Mouse (Mus musculus): ENCODE results near the gene Rdh16f1. TPM values are rescaled to one million over a fixed set of nuclear protein-coding genes. Genes with fewer than 3 reads are reported as not detected.

Rdh16f1 gene
- polyA plus RNA-seq, 1 experiment from 2014 or later: 0.09 TPM

DNA sequence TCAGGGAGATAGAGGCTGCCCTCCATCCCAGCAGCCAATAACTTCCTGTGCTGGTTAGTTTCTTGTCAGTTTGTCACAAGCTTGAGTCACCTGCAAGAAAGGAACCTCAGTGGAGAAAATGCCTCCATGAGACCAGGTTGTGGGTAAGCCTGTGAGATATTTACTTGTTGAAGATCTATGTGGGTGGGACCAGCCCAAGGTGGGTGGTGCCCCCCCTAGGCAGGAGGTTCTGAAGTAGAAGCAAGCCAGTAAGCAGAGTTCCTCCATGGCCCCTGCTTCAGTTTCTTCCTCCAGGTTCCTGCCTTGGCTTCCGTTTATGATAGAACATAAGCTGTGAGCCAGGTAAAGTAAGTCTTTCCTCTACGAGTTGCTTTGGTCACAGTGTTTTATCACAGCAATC is 23.3 kb upstream of the Rdh16f1 start:
- WGBS: 85% methylated on average over 2 of the region's 2 CpGs

DNA sequence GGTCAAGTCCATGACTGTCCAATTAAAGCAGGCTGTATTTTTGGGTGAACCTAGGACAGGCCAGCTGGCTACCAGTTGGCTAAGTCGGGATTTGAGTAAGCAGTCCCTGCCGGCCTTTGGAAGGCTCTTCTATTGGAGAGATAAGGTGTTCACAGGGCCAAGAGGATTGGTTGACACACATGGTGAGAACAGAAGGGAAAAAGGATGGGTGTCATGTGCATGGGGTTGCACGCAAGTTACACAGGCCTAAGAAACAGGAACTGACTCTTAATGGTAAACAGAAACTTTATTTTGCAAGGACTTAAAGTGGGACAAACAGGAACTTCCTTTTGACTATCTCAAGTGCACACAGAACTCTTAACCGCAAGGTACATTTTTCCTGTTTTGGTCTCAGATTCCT is 22.7 kb upstream of the Rdh16f1 start:
- 76% methylated on average over 4 of the region's 4 CpGs for WGBS
- H3K36me3 ChIP-seq: peaks cover 6% of the 10 kb centered on the region
- peaks cover 9% of the 10 kb centered on the region; the same call in 1 of the 2 replicates for H3K27me3 ChIP-seq
- H3K4me2 ChIP-seq (replicated peaks): no peak overlapping the region
- no peak overlapping the region for H3K4me3 ChIP-seq
- no peak overlapping the region for H3K27ac ChIP-seq (replicated peaks)
- H3K4me1 ChIP-seq: peaks cover 14% of the 10 kb centered on the region
- no peaks in the 10 kb centered on the region for H3K9me3 ChIP-seq
- ATAC-seq (ENCODE audit: low FRiP score, low read depth): no peak
- H3K9ac ChIP-seq (replicated peaks): no peak overlapping the region

More for the DNA sequence above, 23.3 kb upstream of the Rdh16f1 start:
- Histone ChIP-seq H3K4me2 (replicated peaks) (no peak overlapping the region), H3K27ac (replicated peaks) (no peak overlapping the region), H3K27me3 (peaks cover 9% of the 10 kb centered on the region; the same call in 1 of the 2 replicates), H3K4me3 (no peak overlapping the region), H3K4me1 (peaks cover 15% of the 10 kb centered on the region), H3K9ac (replicated peaks) (no peak overlapping the region), H3K36me3 (no peaks in the 10 kb centered on the region; the same call in 1 of the 2 replicates), H3K9me3 (no peaks in the 10 kb centered on the region)
- ATAC-seq (ENCODE audit: low FRiP score, low read depth): no peak

- 23% methylated on average over 2 of the region's 2 CpGs for WGBS
- ATAC-seq (ENCODE audit: low FRiP score, low read depth): no peak
- Histone ChIP-seq H3K9ac (replicated peaks) (no peak overlapping the region), H3K27me3 (peaks cover 6% of the 10 kb centered on the region; the same call in 1 of the 2 replicates), H3K4me1 (peaks cover 14% of the 10 kb centered on the region), H3K36me3 (peaks cover 13% of the 10 kb centered on the region), H3K27ac (replicated peaks) (no peak overlapping the region), H3K4me3 (no peak overlapping the region), H3K4me2 (replicated peaks) (no peak overlapping the region), H3K9me3 (no peaks in the 10 kb centered on the region)
Observed at GRCm38 (mm10) chr10:127737552-127737951, 22.0 kb upstream of the Rdh16f1 start.

DNA sequence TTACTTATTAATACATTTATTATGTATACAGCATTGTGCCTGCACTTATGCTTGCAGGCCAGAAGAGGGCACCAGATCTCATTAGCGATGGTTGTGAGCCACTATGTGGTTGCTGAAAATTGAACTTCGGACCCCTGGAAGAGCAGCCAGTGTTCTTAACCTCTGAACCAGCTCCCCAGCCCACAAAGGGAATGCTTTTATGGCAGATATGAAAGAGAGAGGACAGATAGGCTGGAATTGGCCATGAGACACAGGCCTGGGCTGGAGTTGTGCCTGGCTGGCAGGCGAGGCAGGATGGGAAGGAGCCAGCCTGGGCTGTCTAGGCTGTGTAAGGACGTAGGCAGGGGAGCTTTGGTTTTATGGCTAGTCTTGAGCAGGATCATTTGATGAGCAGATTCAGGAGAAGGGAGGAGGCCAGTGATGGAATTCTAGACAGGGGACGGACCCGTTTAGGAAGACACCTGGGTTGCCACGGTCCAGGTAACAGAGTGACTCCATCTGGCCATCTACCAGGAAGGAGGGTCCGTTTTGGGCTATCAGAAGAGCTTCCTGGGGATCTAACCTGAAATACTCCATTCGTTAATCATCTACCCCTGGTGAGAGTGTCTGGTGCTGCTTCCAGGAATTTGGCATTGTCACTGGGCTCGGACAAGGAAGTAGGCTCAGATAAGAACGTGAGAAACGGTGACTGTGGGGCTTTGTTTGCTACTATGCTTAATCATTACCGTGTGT is 21.3 kb upstream of the Rdh16f1 start:
- Histone ChIP-seq H3K9me3 (no peaks in the 10 kb centered on the region), H3K36me3 (peaks cover 20% of the 10 kb centered on the region), H3K4me1 (peaks cover 14% of the 10 kb centered on the region), H3K4me3 (no peak overlapping the region), H3K4me2 (replicated peaks) (no peak overlapping the region), H3K27me3 (peaks cover 4% of the 10 kb centered on the region; the same call in 1 of the 2 replicates), H3K27ac (replicated peaks) (no peak overlapping the region), H3K9ac (replicated peaks) (no peak overlapping the region)
- ATAC-seq (ENCODE audit: low FRiP score, low read depth): no peak
- 56% methylated on average over 13 of the region's 13 CpGs for WGBS

GRCm38 (mm10) chr10:127739083-127739660 is 20.4 kb upstream of the Rdh16f1 start, which contains the start of gene Zbtb39:
Zbtb39 (plus strand) TSS chr10:127739538.
- peak within 1 kb of the TSS; percentile 99 for H3K4me3 ChIP-seq
- 2% methylated on average over 25 of the region's 61 CpGs for WGBS

GRCm38 (mm10) chr10:127739661-127740161 is 19.9 kb upstream of the Rdh16f1 start:
- Histone ChIP-seq H3K27me3 (no peaks in the 10 kb centered on the region; the same call in 1 of the 2 replicates), H3K4me2 (replicated peaks) (peak overlapping the region; percentile 76), H3K27ac (replicated peaks) (peak overlapping the region; percentile 78), H3K9ac (replicated peaks) (peak overlapping the region; percentile 98), H3K4me1 (peaks cover 14% of the 10 kb centered on the region), H3K4me3 (peak overlapping the region; percentile 99), H3K9me3 (no peaks in the 10 kb centered on the region), H3K36me3 (peaks cover 34% of the 10 kb centered on the region)
- peak; percentile 75 for ATAC-seq (ENCODE audit: low FRiP score, low read depth)
- under 1% methylated on average over 50 of the region's 55 CpGs for WGBS

More at GRCm38 (mm10) chr10:127739083-127739660, 20.4 kb upstream of the Rdh16f1 start, which contains the start of gene Zbtb39:
- Histone ChIP-seq H3K9ac (replicated peaks) (peak within 1 kb of the TSS; percentile 98), H3K27me3 (no peaks in the 10 kb centered on the region; the same call in 1 of the 2 replicates), H3K4me2 (replicated peaks) (peak within 1 kb of the TSS; percentile 76), H3K27ac (replicated peaks) (peak within 1 kb of the TSS; percentile 78), H3K36me3 (peaks cover 29% of the 10 kb centered on the region), H3K9me3 (no peaks in the 10 kb centered on the region), H3K4me1 (peaks cover 14% of the 10 kb centered on the region)
- peak; percentile 89 for ATAC-seq (ENCODE audit: low FRiP score, low read depth)

GRCm38 (mm10) chr10:127744661-127745060 is 14.9 kb upstream of the Rdh16f1 start:
- 75% methylated on average over 5 of the region's 5 CpGs for WGBS

DNA sequence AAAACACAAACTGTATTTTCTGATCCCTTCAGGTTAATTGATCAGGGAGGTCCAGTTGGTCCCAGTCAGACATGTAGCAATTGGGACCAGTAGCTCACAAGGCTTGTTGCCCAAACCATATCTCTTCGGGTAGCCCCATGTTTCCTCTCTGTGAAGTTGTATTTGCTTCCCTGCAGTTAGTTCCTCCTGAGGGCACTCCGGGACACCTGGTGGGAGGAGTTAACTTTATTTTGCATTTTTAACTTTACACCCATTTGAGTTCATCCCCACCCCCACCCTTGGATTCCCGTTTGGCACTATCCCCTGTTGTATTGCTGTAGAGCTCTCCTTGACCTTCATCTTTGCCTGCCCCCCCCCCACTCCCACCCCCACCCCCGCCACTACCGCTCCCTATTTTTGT is 13.7 kb upstream of the Rdh16f1 start:
- Histone ChIP-seq H3K9ac (replicated peaks) (no peak overlapping the region), H3K27me3 (no peaks in the 10 kb centered on the region), H3K36me3 (peaks cover 71% of the 10 kb centered on the region), H3K4me2 (replicated peaks) (no peak overlapping the region), H3K4me1 (peaks cover 10% of the 10 kb centered on the region), H3K4me3 (no peak overlapping the region), H3K27ac (replicated peaks) (no peak overlapping the region), H3K9me3 (no peaks in the 10 kb centered on the region)
- WGBS: 83% methylated on average over 5 of the region's 5 CpGs
- ATAC-seq (ENCODE audit: low FRiP score, low read depth): no peak

More at GRCm38 (mm10) chr10:127744661-127745060, 14.9 kb upstream of the Rdh16f1 start:
- Histone ChIP-seq H3K27me3 (no peaks in the 10 kb centered on the region), H3K27ac (replicated peaks) (no peak overlapping the region), H3K9me3 (no peaks in the 10 kb centered on the region), H3K9ac (replicated peaks) (no peak overlapping the region), H3K4me3 (no peak overlapping the region), H3K4me1 (peaks cover 18% of the 10 kb centered on the region), H3K36me3 (peaks cover 71% of the 10 kb centered on the region), H3K4me2 (replicated peaks) (no peak overlapping the region)
- no peak for ATAC-seq (ENCODE audit: low FRiP score, low read depth)

DNA sequence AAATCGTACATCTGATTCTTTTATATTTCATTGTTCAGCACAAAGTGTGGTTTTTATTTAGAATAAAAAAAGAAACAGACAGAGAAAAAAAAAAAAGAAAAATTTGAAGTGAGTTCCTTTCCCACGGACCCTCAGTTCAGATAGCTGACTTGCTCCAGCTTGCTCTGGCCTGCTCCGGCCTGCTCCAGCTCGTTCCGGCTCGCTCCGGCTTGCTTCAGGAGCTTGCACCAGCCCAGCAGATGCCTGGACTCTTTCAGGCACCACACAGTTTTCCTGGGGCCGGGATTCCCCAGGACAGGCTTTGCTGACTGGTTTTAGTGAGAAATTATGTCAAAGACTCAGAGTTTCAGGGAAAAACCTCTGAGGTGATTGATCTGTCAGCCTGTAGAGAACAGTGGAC is 12.3 kb upstream of the Rdh16f1 start:
- no peak overlapping the region for H3K27ac ChIP-seq (replicated peaks)
- H3K9ac ChIP-seq (replicated peaks): no peak overlapping the region
- WGBS: 95% methylated on average over 8 of the region's 8 CpGs
- no peak for ATAC-seq (ENCODE audit: low FRiP score, low read depth)
- H3K4me3 ChIP-seq: no peak overlapping the region
- H3K27me3 ChIP-seq: no peaks in the 10 kb centered on the region
- H3K4me2 ChIP-seq (replicated peaks): no peak overlapping the region
- H3K4me1 ChIP-seq: peaks cover 8% of the 10 kb centered on the region; the same call in 1 of the 2 replicates
- H3K9me3 ChIP-seq: no peaks in the 10 kb centered on the region
- peaks cover 61% of the 10 kb centered on the region for H3K36me3 ChIP-seq

GRCm38 (mm10) chr10:127748847-127749612 is 10.6 kb upstream of the Rdh16f1 start:
- Histone ChIP-seq H3K9ac (replicated peaks) (no peak overlapping the region), H3K4me1 (peaks cover 8% of the 10 kb centered on the region; the same call in 1 of the 2 replicates), H3K4me2 (replicated peaks) (no peak overlapping the region; the same call in 1 of the 2 replicates), H3K27me3 (no peaks in the 10 kb centered on the region), H3K4me3 (no peak overlapping the region), H3K27ac (replicated peaks) (no peak overlapping the region), H3K36me3 (peaks cover 43% of the 10 kb centered on the region), H3K9me3 (no peaks in the 10 kb centered on the region)
- WGBS: 11% methylated on average over 7 of the region's 8 CpGs
- no peak for ATAC-seq (ENCODE audit: low FRiP score, low read depth)

GRCm38 (mm10) chr10:127750136-127750777 is 9.3 kb upstream of the Rdh16f1 start:
- H3K4me3 ChIP-seq: peak overlapping the region; percentile 27
- ATAC-seq (ENCODE audit: low FRiP score, low read depth): no peak
- H3K9me3 ChIP-seq: no peaks in the 10 kb centered on the region

More at GRCm38 (mm10) chr10:127750136-127750777, 9.3 kb upstream of the Rdh16f1 start:
- no peak overlapping the region for H3K9ac ChIP-seq (replicated peaks)
- H3K4me1 ChIP-seq: peaks cover 8% of the 10 kb centered on the region; the same call in 1 of the 2 replicates
- peaks cover 31% of the 10 kb centered on the region for H3K36me3 ChIP-seq
- WGBS: 54% methylated on average over 24 of the region's 24 CpGs
- peak overlapping the region; percentile 38 for H3K4me2 ChIP-seq (replicated peaks)
- H3K27ac ChIP-seq (replicated peaks): no peak overlapping the region
- H3K27me3 ChIP-seq: no peaks in the 10 kb centered on the region

Data from midbrain, embryonic 12.5 days (tissue).